Mouse (Mus musculus): ENCODE measurements around the gene Zfp652.
"Not testable (repeated sequence)": the region's sequence is repeated elsewhere in the genome, so short reads cannot be mapped to it uniquely, and the experiment has no call there.

The Zfp652 gene

DNA sequence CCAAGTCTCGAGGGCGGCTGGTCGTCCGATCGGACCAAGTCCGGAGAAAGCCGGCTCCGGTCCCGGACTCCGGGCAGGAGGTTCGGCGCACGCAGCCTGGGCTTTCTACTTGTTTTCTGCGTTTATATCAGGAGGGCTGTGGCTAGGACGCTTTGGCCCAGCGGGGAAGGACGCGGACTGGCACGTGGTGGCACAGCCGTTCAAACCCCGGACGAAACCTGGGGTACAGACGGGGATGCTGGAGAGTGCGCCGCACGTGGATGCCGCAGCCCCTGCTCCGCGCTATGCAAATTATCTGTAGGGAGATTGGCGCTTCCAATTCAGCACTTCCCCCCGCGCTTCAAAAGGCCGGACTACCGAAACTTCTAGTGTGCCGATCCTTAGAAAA, 147.0 kb downstream of the Zfp652 start:
- DNase-seq: peak in 1 of 2 experiments; percentile 71

DNA sequence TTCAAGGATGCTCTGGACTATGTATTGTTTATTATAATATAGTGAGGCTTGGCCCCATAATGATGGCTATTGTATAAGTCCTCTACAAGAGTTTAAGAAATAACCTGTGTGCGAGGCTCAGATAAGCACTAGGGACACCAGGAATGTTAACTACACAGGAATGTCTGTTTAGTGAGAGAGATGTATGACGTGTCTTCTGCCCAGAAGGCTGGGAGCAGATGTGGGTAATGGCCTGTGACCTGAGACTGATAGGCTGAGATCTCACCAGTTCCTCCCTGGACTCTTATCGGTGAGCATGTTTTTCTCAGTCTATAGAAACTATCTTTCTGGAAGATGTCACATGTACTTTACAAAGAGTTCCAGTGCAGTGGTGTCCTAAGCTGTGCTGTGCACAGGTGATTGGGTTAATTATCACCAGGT, 147.6 kb downstream of the Zfp652 start:
- no peak for DNase-seq

DNA sequence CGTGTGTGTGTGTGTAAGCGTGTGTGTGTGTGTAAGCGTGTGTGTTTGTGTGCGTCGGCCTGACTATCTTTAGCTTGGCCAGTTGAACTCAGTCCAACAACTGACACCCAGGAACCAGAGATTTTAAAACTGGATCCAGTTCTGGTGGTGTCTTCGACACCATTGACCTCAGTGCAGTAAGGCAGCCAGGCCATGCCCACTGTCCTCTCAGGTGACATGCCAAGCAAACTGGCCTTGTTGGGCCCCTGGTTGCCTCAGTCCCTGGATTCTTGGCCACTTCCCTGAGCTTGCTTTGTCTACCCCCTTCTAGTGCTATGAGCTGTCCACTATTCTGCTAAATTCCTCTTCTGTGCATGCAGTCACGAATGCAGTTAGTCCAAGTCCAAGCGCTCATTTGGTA, 148.9 kb downstream of the Zfp652 start:
- no peak for DNase-seq

DNA sequence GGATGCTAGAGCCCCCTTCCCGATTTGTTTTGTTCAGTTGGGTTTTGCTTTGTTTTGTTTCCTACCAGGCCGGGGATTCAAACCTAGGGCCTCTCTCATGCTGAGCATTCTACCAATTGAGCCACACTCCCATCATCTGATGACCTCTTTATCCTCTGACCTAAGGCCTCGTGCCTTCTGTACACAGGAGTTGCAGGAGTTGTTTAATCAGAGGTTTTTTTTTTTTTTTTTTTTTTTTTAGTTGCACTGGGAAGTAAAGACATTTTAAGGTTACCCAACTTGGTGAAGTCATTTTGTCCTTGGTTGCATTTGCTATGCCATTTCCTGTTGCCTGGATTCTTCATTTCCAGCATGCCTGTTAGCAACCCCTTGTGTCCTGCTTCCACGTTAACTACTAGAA, 157.0 kb downstream of the Zfp652 start:
- DNase-seq: no peak

DNA sequence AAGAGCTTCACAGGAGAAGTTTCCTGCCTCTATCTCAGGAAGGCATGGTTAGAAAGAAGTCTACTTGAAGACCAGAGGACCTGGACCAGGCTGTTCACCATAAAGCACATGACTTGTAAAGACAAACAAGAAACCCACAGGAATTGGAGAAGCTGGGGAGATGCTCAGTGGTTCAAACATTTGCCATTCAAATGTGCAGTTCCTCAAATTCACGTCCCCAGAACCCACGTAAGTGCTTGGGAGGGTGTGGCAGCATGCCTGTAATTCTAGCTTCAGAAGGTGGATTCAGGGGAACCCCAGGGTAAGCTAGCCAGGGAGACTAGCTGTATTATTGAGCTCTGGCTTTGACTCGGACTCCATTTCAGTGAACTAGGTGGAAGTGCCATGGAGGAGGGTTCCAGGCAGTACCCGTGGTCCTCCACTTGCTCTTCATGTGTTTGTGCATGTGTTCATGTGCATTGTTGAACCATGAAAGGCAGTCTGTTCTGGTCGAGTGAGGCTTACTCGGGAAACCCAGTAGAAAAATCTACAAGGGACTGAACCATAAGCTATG, 157.5 kb downstream of the Zfp652 start:
- DNase-seq: no peak

DNA sequence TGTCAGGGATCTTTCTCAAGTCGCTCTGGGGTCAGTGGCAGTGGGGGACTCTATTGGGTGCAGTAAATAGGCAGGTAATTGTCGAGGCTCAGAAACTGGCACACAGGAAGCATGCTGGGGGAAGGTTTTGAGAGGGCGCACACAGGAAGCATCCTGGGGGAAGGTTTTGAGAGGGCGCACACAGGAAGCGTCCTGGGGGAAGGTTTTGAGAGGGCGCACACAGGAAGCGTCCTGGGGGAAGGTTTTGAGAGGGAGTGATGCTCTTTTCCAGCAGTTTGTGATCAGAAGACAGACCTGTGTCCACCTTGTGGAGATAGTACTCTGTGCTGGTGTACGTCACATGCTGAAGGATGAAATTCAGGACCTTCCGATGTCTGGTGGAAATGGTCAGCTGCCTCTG, 163.3 kb downstream of the Zfp652 start:
- peak in 1 of 2 experiments; percentile 7 for DNase-seq

DNA sequence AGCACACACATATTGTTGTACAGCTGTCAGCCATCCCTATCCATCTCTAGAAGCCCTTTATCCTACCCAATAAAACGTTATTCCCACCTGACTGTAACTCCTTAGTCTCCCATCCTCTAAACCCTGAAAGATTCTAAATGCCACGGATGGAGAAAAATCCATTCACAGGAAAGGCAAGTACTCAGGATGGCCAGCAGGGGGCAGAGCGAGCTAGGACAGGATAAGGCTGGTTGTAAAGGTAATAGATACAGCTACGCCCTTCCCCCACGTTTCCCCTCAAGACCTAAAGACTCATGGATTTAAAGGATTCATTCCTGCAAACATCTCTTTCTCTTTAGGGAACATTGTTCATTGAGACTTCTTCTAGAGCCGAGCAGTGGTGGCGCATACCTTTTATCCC, 163.8 kb downstream of the Zfp652 start:
- DNase-seq: peak; percentile 58 to 64

DNA sequence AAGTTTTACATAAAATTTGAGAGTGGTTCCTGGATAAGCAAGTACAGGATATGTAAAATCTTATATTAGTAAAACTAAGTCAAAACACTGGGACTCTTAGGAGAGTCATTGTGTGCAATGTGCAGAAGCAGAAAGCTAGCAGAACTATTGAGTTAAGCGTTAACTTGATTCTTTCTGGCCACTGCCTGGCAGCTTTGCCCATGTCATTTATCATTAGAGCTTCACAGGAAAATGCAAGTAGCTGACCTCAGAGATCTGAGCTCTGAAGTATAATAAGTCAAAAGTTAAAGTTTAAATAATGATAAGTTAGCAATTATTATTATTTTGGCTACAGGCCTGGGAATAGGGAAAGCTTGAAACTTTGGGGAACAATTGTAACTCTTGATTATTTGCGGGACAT, 167.4 kb downstream of the Zfp652 start:
- DNase-seq: not testable (repeated sequence)

All from cerebellum, postnatal 36 days (tissue).